Mouse (Mus musculus) limb, embryonic 12.5 days (tissue): ENCODE measurements around the gene Cd200r4. TPM values are rescaled to one million over a fixed set of nuclear protein-coding genes. Genes with fewer than 3 reads are reported as not detected.

Source experiments
- ATAC-seq: fragments of 200-750 bp; cut with Nextera tagmentation; 2 replicates; pipeline ENCODE4 v1.8.0; 2017; ENCODE audit warnings: low read depth, moderate TSS enrichment; ENCODE audit not compliant: insufficient number of reproducible peaks, insufficient read depth, low FRiP score, low TSS enrichment
- H3K27ac ChIP-seq: fragments of 300-500 bp; sonication (generic); 2 replicates; pipeline ENCODE4 v1.5.1; 2016; ENCODE audit warnings: mild to moderate bottlenecking, moderate library complexity
- H3K27me3 ChIP-seq: fragments of 300-500 bp; sonication (generic); 2 replicates; pipeline ENCODE4 v1.6.1; 2016; ENCODE audit warnings: mild to moderate bottlenecking, moderate library complexity
- H3K36me3 ChIP-seq: fragments of 300-500 bp; sonication (generic); 2 replicates; pipeline ENCODE4 v1.6.1; 2016; ENCODE audit warnings: mild to moderate bottlenecking, moderate library complexity
- H3K4me1 ChIP-seq: fragments of 300-500 bp; sonication (generic); replicated peaks from 2 replicates; pipeline ENCODE4 v1.6.1; 2016
- H3K4me2 ChIP-seq: fragments of 300-500 bp; sonication (generic); 2 replicates; pipeline ENCODE4 v1.6.1; 2016; ENCODE audit warnings: mild to moderate bottlenecking, moderate library complexity
- H3K4me3 ChIP-seq: fragments of 300-500 bp; sonication (generic); replicated peaks from 2 replicates; pipeline ENCODE4 v1.5.1; 2016; ENCODE audit warnings: mild to moderate bottlenecking
- H3K9ac ChIP-seq: fragments of 300-500 bp; sonication (generic); replicated peaks from 2 replicates; pipeline ENCODE4 v1.6.1; 2016; ENCODE audit warnings: mild to moderate bottlenecking, moderate library complexity
- H3K9me3 ChIP-seq: fragments of 300-500 bp; sonication (generic); 2 replicates; pipeline ENCODE4 v1.6.1; 2016; ENCODE audit warnings: mild to moderate bottlenecking, moderate library complexity
- WGBS: fragments of 180-500 bp; shearing (Covaris S2); methylation state at CpG from one replicate; pipeline ENCODE4 v1.1.7; 2016; 5-methylcytosine and 5-hydroxymethylcytosine counted together
- polyA plus RNA-seq: library from polyadenylated mRNA; unstranded; fragments of >200 nt; fragmentation: Nextera tagmentation; extraction: Ambion mirVana; gene quantifications from 2 replicates; pipeline ENCODE4 v1.2.1, GENCODE M21; 2016

Cd200r4 gene
- polyA plus RNA-seq, 1 experiment from 2014 or later = not detected

- H3K9ac ChIP-seq = no peak overlapping the region
- 73% methylated on average over 5 of the region's 5 CpGs for WGBS
- ATAC-seq = no peak
- no peaks in the 10 kb centered on the region for H3K27me3 ChIP-seq
- no peaks in the 10 kb centered on the region for H3K4me1 ChIP-seq
- H3K36me3 ChIP-seq = no peaks in the 10 kb centered on the region
- H3K9me3 ChIP-seq = no peaks in the 10 kb centered on the region
- H3K27ac ChIP-seq = no peak overlapping the region
- no peak overlapping the region for H3K4me3 ChIP-seq
- H3K4me2 ChIP-seq = no peak overlapping the region
Observed at GRCm38 (mm10) chr16:44876625-44877024, 65.1 kb downstream of the Cd200r4 start.

GRCm38 (mm10) chr16:44877595-44877994, 66.1 kb downstream of the Cd200r4 start:
- H3K9me3 ChIP-seq = no peaks in the 10 kb centered on the region
- H3K27me3 ChIP-seq = no peaks in the 10 kb centered on the region
- H3K4me2 ChIP-seq = no peak overlapping the region
- H3K4me1 ChIP-seq = no peaks in the 10 kb centered on the region
- no peaks in the 10 kb centered on the region for H3K36me3 ChIP-seq
- H3K4me3 ChIP-seq = no peak overlapping the region
- ATAC-seq = no peak
- WGBS = 81% methylated on average over 6 of the region's 6 CpGs
- H3K27ac ChIP-seq = no peak overlapping the region
- no peak overlapping the region for H3K9ac ChIP-seq

Other genes with a start within 250 kb of the Cd200r4 start
- gene Nepro, start 87.4 kb upstream of the Cd200r4 start, polyA plus RNA-seq = 11.7 and 12.8 TPM in 2 replicates
- gene Gtpbp8, start 65.4 kb upstream of the Cd200r4 start, polyA plus RNA-seq = 29.0 and 30.2 TPM in 2 replicates
- 0.22 and 0.43 TPM in 2 replicates for gene Cd200r1, start 46.0 kb upstream of the Cd200r4 start, polyA plus RNA-seq
- not detected in 2 replicates for gene Cd200r2, start 55.4 kb downstream of the Cd200r4 start, polyA plus RNA-seq
- gene Cd200r3, start 131.9 kb downstream of the Cd200r4 start, polyA plus RNA-seq = not detected in 2 replicates